Mouse (Mus musculus): ENCODE data around the gene Mdm2.

- no peak for TF ChIP-seq CTCF (conservative IDR thresholded peaks at IDR 0.05; ENCODE audit: insufficient read depth, insufficient read length, low read depth, low read length)
- no peak for TF ChIP-seq POLR2A (IDR thresholded peaks at IDR 0.05; ENCODE audit: low read depth, low read length)
Measured at GRCm38 (mm10) chr10:117650042-117650655, 60.4 kb downstream of the Mdm2 start.
